Mouse (Mus musculus): ENCODE results near the gene Fabp1.

Fabp1 gene

GRCm38 (mm10) chr6:71199612-71200011 lies at the start of gene Fabp1:
Gene Fabp1, plus strand, starts transcription at chr6:71199827.
- no peak for DNase-seq

GRCm38 (mm10) chr6:71151098-71151497 lies 48.5 kb upstream of the Fabp1 start:
- DNase-seq, result no peak

GRCm38 (mm10) chr6:71153486-71153885 lies 46.1 kb upstream of the Fabp1 start:
- no peak for DNase-seq

- no peak for DNase-seq
Measured at GRCm38 (mm10) chr6:71154861-71155260, 44.8 kb upstream of the Fabp1 start.

GRCm38 (mm10) chr6:71156674-71157326 lies 42.8 kb upstream of the Fabp1 start:
- DNase-seq, result no peak

- no peak for DNase-seq
Measured at GRCm38 (mm10) chr6:71161290-71161689, 38.3 kb upstream of the Fabp1 start.

- DNase-seq, result no peak
Measured at GRCm38 (mm10) chr6:71162269-71162668, 37.4 kb upstream of the Fabp1 start.

GRCm38 (mm10) chr6:71164394-71164793 lies 35.2 kb upstream of the Fabp1 start:
- DNase-seq, result no peak

GRCm38 (mm10) chr6:71166551-71167169 lies 33.0 kb upstream of the Fabp1 start:
- no peak for DNase-seq

GRCm38 (mm10) chr6:71172812-71173580 lies 26.6 kb upstream of the Fabp1 start:
- DNase-seq, result no peak

- DNase-seq, result no peak
Measured at GRCm38 (mm10) chr6:71180596-71180995, 19.0 kb upstream of the Fabp1 start.

GRCm38 (mm10) chr6:71184941-71185604 lies 14.6 kb upstream of the Fabp1 start:
- no peak for DNase-seq

- DNase-seq, result no peak
Measured at GRCm38 (mm10) chr6:71189578-71189977, 10.0 kb upstream of the Fabp1 start.

GRCm38 (mm10) chr6:71190501-71190900 lies 9.1 kb upstream of the Fabp1 start:
- DNase-seq, result no peak

- DNase-seq, result no peak
Measured at GRCm38 (mm10) chr6:71193151-71193740, 6.4 kb upstream of the Fabp1 start.

GRCm38 (mm10) chr6:71196107-71196506 lies 3.5 kb upstream of the Fabp1 start:
- no peak for DNase-seq

- no peak for DNase-seq
Measured at GRCm38 (mm10) chr6:71197636-71198535, 1.7 kb upstream of the Fabp1 start.

GRCm38 (mm10) chr6:71201925-71202324 lies 2.3 kb downstream of the Fabp1 start:
- DNase-seq, result no peak

GRCm38 (mm10) chr6:71203674-71204073 lies 4.0 kb downstream of the Fabp1 start:
- DNase-seq, result no peak

- DNase-seq, result no peak
Measured at GRCm38 (mm10) chr6:71204166-71204565, 4.5 kb downstream of the Fabp1 start.

GRCm38 (mm10) chr6:71208691-71209090 lies 9.1 kb downstream of the Fabp1 start:
- no peak for DNase-seq

- DNase-seq, result no peak
Measured at GRCm38 (mm10) chr6:71211917-71212316, 12.3 kb downstream of the Fabp1 start.
